Mouse (Mus musculus) kidney, postnatal 10 days (tissue): ENCODE results near the gene Tmem106b.

ENCODE experiments used
- DNase-seq: peaks from one replicate; pipeline ENCODE4 v3.0.0; 2021; ENCODE audit warnings: mixed read lengths

Gene Tmem106b

DNA sequence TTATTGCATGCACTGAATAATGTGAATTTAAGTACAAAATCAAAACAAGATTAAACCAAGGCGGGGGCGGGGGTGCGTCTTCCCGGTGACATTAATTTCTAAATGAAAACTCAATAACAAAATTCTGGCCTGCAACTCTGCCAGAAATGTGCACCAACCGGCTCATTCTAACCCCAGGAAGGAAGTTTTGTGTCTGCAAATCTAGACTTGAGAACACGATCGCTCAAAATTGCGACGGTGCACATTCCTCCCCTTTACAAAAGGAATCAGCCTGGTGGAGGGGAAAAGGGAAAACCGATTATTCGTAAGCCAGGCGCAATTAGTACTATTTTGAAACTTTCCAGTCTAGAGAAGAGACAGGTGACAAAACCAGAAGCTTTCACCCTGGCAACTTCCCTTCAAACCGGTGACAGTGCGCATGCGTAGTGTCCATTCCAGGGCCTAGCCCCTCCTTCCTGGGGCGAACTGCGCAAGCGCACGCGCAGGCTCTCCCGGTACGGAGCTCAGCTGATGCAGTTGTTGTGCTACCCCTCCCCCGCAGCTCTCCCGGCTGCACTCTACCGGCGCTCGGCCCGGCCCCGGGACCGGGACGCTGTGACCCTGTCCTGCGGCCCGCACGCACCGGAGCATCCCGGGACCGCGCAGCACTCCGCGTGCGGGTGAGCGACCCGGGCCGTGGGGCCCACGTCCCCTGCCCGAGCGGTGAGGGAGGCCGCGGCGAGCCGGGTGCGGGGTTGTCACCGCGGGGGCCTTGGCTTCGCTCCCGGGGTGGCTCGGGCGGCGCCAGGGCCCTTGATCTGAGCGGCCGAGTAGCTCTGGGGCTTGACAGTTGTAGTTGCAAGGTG, at the start of gene Tmem106b:
TSS of gene Tmem106b (plus strand) at position 458 of the 845 bp plus-strand sequence.
- peak; percentile 98 for DNase-seq

DNA sequence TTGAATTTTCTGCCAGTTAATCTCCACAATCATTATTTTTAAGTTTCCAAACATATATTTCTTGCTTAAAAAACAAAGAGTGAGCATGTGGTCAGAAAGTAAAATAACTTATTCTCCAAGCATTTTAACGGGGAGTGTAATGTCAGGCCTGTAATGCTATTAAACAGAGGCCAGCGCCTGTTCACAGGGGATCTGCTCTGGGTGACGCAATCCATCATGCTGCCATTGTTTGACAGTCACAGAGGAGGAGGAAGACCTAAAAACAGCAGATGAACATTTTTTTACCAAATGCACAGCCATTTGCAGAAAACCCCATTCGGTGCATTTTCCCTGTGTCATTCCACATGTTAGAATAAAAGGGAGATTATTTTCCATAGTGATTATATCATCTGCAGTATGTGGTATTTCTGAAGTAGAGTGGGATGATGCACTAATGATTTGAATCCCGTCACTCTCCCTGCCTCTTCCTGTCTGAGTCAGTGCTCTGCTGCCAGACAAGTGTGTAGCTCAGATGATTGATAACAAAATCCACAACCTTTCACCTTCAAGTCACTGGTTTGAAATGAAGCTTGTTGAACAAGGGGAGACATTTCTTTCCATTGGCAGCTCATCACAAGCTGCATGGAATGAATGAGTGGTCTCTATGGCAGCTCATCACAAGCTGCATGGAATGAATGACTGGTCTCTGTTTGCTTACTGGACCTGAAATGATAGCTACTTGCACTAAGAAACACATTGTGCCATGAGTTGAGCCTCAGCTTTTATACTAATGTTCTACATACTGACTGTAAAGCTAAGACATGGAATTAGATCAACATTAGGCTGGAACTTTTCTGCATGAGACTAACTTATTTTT, 48.1 kb upstream of the Tmem106b start:
- DNase-seq, result no peak

DNA sequence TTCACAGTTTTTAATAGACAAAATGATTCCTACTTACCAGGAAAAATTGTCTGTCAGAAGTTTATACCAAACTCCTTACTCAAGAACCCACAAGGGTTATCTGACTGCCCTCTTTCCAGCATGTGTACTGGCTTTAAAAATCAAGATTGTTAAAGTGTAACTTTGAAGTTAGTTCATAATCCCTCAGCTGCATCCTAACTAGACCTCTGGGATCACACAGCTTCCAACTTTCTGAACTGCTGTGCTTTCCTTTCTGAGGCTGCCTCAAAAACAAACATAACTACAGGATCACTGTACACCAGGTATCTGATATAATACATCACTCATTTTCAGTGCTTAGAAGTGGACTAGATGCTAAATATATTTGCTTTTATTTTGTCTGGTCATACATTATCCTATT, 39.0 kb upstream of the Tmem106b start:
- no peak for DNase-seq

DNA sequence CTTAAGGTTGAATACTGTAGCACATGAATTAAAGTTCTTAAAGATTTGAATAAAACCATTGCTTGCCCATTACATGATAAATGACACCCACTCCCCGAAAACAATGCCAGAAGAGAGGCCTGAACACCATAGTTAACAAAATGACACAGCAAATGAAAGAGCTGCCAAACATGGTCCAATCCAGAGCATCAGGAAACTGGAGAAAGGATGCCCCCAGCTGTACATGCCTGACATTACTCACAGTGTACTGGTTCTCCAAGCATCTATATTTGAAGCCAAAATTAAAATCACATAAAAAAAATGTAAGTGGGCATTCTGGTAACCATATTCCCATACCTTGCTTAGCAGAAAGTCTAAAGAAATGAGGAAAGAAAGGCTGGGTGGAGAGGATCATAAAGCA, 38.6 kb upstream of the Tmem106b start:
- DNase-seq, result peak; percentile 45

DNA sequence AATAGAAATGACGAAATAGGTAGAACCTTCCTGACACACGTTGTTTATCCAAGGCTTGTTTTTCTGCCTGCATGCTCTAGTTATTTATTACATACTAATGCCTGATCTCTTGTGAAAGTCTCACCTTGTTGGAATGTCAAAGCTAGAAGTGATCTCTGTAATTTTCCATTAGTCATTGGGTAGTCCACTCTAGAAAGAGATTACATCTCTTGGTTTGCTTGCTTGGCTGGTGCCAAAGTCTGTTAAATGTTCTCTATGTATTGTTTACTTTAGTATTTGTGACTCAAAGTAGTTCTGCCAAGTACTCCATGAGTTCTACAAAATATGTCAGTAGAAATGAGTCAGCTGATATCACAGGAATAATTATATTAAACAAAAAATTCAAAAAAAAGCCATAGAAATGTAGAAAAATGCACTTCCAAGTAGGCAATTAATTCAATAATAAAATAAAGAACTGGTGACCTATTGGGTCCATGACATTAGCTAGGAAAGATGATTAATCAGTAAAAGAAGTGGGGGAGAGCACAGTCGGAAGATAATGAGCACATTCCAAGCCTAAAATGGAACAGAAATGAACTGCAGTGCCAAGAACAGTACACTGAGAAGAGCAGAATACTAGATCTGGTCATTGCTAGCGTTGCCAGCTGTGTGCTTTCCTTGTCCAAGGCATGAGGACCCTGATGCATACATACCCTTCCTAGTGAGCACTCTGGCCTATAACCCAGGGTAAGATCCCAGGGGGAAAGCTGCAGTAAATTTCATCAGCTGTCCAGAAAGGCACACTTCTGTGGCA, 17.0 kb upstream of the Tmem106b start:
- no peak for DNase-seq

- DNase-seq, result no peak
Observed at GRCm38 (mm10) chr6:13061276-13062039, 8.1 kb upstream of the Tmem106b start.

GRCm38 (mm10) chr6:13062063-13062462, 7.5 kb upstream of the Tmem106b start:
- DNase-seq, result no peak

DNA sequence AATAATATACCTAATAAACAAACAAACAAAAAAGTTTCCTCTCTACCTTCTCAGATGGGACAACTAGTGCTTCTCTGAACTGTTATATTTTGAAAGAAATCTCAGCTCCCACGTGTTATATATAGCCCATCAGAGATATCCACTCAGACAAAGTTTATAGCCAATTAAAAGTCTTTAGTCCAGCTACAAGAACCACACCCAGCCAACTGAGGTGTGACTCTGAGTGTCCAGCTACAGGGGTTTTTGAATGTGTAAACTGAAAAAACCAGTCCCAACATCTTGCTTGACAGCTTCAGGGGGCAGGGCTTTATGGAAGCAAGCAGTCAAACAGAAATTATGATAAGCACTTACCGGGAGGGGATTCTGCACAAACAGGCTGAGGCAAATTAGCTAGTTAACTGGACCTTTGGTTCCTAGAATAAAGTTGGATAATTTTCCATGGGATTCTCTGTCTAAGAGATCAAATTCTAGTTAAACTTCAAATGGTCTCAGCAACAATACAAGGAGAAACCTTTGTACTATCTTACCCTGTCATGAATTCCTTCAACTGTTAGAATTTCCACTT, 6.8 kb upstream of the Tmem106b start:
- DNase-seq, result no peak

- DNase-seq, result no peak
Observed at GRCm38 (mm10) chr6:13070147-13070425, 527 bp downstream of the Tmem106b start.

- peak; percentile 16 for DNase-seq
Observed at GRCm38 (mm10) chr6:13070485-13070884, 926 bp downstream of the Tmem106b start.

DNA sequence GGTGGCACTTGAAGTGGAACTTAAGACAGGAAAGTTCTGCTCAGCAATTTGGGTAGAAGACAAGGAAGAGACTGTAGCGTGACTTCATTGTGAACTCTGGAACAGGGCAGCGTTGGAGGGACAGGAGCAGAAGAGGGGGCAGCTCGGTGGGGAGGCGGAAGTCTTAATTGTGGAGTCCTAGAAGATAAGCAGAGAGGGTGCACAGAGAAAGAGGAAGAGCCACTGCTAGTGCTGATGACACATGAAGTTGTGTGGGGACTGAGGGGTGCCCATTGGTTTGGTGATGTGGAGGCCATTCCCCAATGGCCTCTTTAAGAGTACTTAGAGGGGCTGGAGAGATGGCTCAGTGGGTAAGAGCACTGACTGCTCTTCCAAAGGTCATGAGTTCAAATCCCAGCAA, 3.5 kb downstream of the Tmem106b start:
- DNase-seq, result no peak

DNA sequence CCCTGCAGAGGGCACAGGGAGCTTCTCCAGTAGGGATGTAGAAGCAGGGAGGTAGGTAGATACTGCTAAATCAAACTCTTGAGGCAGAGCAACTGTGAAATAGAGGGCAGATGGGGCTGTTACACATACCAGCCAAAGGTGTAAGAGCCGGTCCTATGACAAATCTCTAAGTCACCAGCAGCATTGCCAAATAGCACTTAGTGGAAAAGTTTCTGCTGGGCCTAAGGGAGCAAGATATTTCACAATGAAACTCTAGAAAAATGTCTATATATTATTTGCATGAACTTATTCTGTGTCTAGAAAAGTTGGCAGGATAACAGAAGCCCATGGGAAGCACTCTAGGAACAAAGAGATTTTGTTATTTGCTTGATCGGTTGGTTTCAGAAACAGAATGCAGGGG, 4.3 kb downstream of the Tmem106b start:
- no peak for DNase-seq

GRCm38 (mm10) chr6:13082881-13083280, 13.3 kb downstream of the Tmem106b start:
- no peak for DNase-seq

GRCm38 (mm10) chr6:13096656-13097435, 27.3 kb downstream of the Tmem106b start:
- DNase-seq, result no peak

DNA sequence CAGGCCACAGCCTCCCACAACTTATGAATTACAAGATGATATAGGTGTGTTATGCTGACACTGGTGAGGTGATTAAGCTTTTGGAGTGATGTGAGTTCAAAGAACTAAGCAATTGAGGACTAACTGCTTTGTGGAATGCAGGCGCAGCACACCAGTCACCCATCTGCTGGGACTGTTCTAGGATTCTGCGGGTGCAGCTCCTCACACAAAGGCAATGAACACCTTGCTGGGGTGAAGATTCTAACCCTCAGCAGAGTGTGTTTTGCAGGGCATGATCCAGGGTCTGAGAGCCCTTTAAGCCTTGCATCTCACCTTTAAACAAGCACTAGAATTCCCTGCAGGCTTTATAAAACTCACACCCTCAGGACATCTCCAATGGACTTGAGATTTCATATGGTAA, 30.6 kb downstream of the Tmem106b start:
- DNase-seq, result no peak

DNA sequence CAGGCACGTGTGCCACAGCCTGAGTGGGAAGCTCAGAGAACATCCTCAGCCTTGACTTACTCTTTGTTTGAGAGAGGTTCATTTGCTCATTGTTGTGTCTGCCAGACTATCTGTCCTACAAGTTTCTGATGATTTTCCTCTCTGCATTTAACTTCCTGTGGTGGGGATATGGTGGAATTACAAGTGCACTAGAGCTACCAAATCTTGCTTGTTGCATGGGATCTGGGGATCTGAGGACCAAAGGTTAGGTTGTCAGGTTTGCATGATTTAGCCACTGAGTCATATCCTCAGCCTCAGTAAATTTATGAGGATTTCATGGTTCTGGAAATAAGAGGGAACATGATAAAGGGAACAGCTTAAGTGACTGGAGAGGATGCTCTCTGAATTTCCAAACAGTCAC, 39.1 kb downstream of the Tmem106b start:
- no peak for DNase-seq

DNA sequence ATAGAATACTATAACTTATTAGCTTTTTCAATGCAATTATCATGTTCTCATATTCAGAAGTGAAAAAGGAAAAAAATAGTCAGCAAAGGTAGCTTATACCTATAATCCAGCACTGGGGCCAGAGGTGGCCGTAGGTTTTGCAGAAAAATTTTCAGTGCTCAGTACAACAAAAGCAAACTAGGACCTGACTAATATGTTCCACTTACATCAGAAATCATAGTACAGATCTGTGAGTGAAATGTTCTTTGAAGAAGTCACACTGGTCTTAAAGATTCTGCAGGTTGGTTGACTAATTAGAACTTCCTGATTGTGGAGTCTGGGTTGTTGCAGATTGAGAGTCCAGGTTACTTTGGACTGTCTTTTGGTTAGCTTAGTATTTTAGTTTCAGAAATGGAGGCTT, 67.7 kb downstream of the Tmem106b start:
- DNase-seq, result no peak
